Mouse (Mus musculus) midbrain, embryonic 15.5 days (tissue): Measurements from ENCODE around the gene Sost. TPM values are rescaled to one million over a fixed set of nuclear protein-coding genes. Genes with fewer than 3 reads are reported as not detected.

Experiments used
- ATAC-seq: fragments of 200-750 bp; cut with Nextera tagmentation; replicated peaks from 2 replicates; pipeline ENCODE4 v1.8.0; 2017; ENCODE audit warnings: moderate TSS enrichment
- H3K27ac ChIP-seq: fragments of 300-500 bp; sonication (generic); 2 replicates; pipeline ENCODE4 v1.5.1; 2015; ENCODE audit warnings: mild to moderate bottlenecking, inconsistent platforms
- H3K27me3 ChIP-seq: fragments of 300-500 bp; sonication (generic); replicated peaks from 2 replicates; pipeline ENCODE4 v1.6.1; 2015; ENCODE audit warnings: inconsistent platforms
- H3K36me3 ChIP-seq: fragments of 300-500 bp; sonication (generic); replicated peaks from 2 replicates; pipeline ENCODE4 v1.6.1; 2015; ENCODE audit warnings: inconsistent platforms
- H3K4me1 ChIP-seq: fragments of 300-500 bp; sonication (generic); 2 replicates; pipeline ENCODE4 v1.6.1; 2015; ENCODE audit warnings: inconsistent platforms
- H3K4me2 ChIP-seq: fragments of 300-500 bp; sonication (generic); 2 replicates; pipeline ENCODE4 v1.6.1; 2015; ENCODE audit warnings: inconsistent platforms, mild to moderate bottlenecking, moderate library complexity
- H3K4me3 ChIP-seq: fragments of 300-500 bp; sonication (generic); 2 replicates; pipeline ENCODE4 v1.5.1; 2015; ENCODE audit warnings: mild to moderate bottlenecking, inconsistent platforms
- H3K9ac ChIP-seq: fragments of 300-500 bp; sonication (generic); 2 replicates; pipeline ENCODE4 v1.6.1; 2015; ENCODE audit warnings: mild to moderate bottlenecking, inconsistent platforms
- H3K9me3 ChIP-seq: fragments of 300-500 bp; sonication (generic); 2 replicates; pipeline ENCODE4 v1.6.1; 2016; ENCODE audit warnings: inconsistent platforms
- WGBS: fragments of 180-500 bp; shearing (Covaris S2); methylation state at CpG from one replicate; pipeline ENCODE4 v1.1.7; 2015; ENCODE audit warnings: mixed read lengths; 5-methylcytosine and 5-hydroxymethylcytosine counted together
- polyA plus RNA-seq: library from polyadenylated mRNA; unstranded; fragments of >200 nt; fragmentation: Nextera tagmentation; extraction: Ambion mirVana; gene quantifications from 2 replicates; pipeline ENCODE4 v1.2.1, GENCODE M21; 2015

The Sost gene
- polyA plus RNA-seq, 1 experiment from 2014 or later: not detected

DNA sequence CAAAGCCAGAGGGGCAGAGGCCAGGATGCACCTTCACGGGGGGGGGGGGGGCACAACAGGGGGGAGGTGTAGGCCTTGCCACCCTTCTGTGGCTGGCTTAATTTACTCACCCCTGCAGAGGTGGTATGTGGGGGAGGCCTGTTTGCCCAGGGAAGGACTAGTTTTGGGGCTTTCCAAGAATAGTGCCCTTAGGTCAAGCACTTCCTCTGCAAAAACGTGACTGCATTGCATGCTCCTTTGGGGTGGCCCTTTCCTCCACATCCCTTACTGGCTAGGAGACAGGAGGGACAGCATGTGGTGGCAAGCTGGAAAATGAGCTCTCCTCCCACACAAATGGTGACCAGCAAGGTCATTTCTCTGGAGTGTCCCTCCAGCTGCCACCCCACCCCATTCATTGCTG is 1.3 kb downstream of the Sost start:
- Histone ChIP-seq H3K4me2 (no peak overlapping the region), H3K4me3 (no peak overlapping the region), H3K27me3 (peaks cover 62% of the 10 kb centered on the region), H3K4me1 (peaks cover 21% of the 10 kb centered on the region), H3K36me3 (no peaks in the 10 kb centered on the region), H3K9me3 (no peaks in the 10 kb centered on the region), H3K27ac (no peak overlapping the region), H3K9ac (no peak overlapping the region)
- WGBS: 19% methylated on average over 2 of the region's 2 CpGs
- no peak for ATAC-seq

DNA sequence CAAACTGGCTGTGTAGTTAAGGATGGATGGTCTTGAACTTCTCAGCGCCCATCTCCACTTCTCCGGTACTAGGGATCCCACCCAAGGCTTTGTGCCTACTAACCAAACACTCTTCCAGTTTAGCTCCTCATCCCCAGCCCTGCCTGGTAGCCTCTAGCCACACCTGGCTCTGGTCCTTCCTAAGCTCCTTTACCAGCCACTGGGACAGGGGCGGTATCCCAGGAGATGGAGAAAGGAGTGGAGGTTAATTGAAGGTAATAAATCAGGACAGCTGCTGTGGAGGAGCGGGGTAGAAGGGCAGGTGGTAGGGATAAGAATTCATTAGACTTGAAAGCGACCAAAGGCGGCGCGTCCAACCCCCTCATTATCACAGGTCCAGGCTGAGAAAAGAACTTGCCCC is 2.2 kb downstream of the Sost start:
- H3K4me2 ChIP-seq: no peak overlapping the region
- no peak overlapping the region for H3K4me3 ChIP-seq
- ATAC-seq: no peak
- no peak overlapping the region for H3K9ac ChIP-seq
- peaks cover 69% of the 10 kb centered on the region for H3K27me3 ChIP-seq
- 4% methylated on average over 8 of the region's 8 CpGs for WGBS
- no peak overlapping the region for H3K27ac ChIP-seq
- H3K4me1 ChIP-seq: peaks cover 21% of the 10 kb centered on the region
- no peaks in the 10 kb centered on the region for H3K9me3 ChIP-seq
- H3K36me3 ChIP-seq: no peaks in the 10 kb centered on the region

DNA sequence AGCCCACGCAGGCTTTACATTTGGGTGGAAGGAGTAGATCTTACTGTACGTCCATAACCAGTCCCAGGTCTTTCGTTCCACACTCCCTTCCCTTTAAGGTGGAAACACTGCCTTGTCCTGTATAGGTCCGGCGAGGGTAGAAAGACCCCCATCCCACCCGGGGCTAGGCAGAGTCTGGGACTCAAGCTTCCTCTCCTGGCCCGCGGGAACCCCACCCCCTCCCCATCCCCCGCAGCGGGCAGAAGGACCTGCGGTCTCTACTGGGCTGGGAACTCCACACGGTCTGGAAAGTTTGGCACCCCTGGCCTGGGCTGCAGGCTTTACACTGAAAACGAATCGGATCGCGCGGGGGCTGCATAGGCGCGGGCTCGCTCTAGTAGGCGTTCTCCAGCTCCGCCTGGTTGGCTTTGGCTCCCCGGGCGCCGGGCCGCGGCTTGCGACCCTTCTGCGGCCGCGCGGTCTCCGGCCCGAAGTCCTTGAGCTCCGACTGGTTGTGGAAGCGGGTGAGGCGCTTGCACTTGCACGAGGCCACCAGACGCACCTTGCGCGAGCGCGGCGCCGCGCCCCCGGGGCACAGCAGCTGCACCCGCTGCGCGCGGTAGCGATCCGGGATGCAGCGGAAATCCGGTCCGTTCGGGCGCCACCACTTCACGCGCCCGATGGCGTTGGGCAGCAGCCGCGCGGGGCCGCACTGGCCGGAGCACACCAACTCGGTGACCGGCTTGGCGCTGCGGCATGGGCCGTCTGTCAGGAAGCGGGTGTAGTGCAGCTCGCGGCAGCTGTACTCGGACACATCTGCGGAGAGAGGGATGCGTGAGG is 3.1 kb downstream of the Sost start:
- ATAC-seq: peak; percentile 62; the same call in 1 of the 2 replicates
- peaks cover 21% of the 10 kb centered on the region for H3K4me1 ChIP-seq
- no peaks in the 10 kb centered on the region for H3K9me3 ChIP-seq
- no peak overlapping the region for H3K27ac ChIP-seq
- H3K4me2 ChIP-seq: peak overlapping the region; percentile 95
- H3K36me3 ChIP-seq: no peaks in the 10 kb centered on the region
- peak overlapping the region; percentile 53 for H3K4me3 ChIP-seq
- peak overlapping the region; percentile 56 for H3K9ac ChIP-seq
- peaks cover 73% of the 10 kb centered on the region for H3K27me3 ChIP-seq
- under 1% methylated on average over 78 of the region's 78 CpGs for WGBS

DNA sequence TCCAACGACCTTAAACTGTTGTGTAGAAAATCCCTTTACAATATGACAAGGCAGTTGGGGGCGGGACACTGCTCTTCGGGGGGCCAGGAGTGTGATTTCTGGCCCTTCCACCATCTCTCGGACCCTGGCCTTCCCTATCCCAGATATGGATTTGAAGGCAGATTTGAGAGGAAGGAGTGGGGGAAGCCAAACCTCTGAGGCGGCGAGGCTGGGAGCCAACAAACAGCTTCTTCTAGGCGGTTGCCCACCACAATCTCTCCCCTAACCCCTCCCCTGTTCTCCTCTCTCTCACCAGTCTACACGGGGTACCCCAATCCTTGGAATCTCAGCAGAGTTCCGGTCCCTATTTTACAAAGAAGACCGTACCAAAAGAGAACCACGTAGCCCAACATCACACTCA is 3.8 kb downstream of the Sost start:
- Histone ChIP-seq H3K4me1 (peaks cover 21% of the 10 kb centered on the region), H3K27me3 (peaks cover 73% of the 10 kb centered on the region), H3K4me3 (peak overlapping the region; percentile 53), H3K27ac (no peak overlapping the region), H3K9ac (no peak overlapping the region), H3K9me3 (no peaks in the 10 kb centered on the region), H3K36me3 (no peaks in the 10 kb centered on the region), H3K4me2 (peak overlapping the region; percentile 95)
- no peak for ATAC-seq
- WGBS: 4% methylated on average over 11 of the region's 11 CpGs

DNA sequence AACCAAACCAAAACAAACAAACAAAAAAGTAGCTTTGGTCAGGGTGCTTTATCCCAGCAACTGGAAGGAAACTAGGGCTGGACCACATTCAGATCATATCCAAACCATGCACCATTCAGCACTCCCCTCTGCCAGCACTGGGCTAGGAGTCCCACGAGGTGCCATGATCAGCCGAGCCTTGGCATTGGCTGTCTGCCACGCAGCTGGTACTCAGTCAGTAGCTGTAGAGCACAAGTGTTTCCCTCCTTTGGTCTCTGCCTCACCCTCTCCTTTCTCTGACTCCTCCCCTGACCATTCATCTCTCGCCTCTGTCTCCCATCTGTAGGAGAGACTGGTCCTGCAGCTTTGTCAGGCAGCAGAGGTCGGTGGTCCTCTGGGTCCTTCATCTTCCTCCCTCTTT is 9.3 kb downstream of the Sost start:
- 58% methylated on average over 5 of the region's 5 CpGs for WGBS

DNA sequence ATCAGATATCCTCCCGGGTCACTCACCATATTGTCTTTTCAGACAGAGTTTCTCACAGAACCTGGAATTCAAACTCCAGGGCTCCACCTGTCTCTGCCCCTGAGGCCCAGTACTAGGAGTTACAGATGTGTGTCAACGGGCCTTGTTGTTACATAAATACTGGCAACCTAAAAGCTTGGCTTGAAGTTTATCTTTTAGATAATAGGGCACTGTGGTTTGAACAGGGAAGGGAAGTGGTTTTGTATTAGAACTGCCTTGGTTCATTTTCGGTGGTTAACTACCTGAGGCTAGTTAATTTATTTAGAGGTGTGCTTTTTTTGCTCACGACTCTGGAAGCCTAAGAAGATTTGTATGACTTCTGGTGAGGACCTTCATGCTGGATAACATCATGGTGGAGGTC is 13.4 kb downstream of the Sost start:
- peaks cover 9% of the 10 kb centered on the region for H3K4me1 ChIP-seq
- no peaks in the 10 kb centered on the region for H3K9me3 ChIP-seq
- no peaks in the 10 kb centered on the region for H3K36me3 ChIP-seq
- H3K27me3 ChIP-seq: peaks cover 3% of the 10 kb centered on the region
- 84% methylated on average over 4 of the region's 4 CpGs for WGBS
- no peak for ATAC-seq
- no peak overlapping the region for H3K9ac ChIP-seq
- no peak overlapping the region for H3K4me3 ChIP-seq
- H3K27ac ChIP-seq: no peak overlapping the region
- no peak overlapping the region for H3K4me2 ChIP-seq

More for the DNA sequence above, 9.3 kb downstream of the Sost start:
- H3K27me3 ChIP-seq: peaks cover 33% of the 10 kb centered on the region
- no peak overlapping the region for H3K27ac ChIP-seq
- no peak overlapping the region for H3K9ac ChIP-seq
- H3K4me2 ChIP-seq: no peak overlapping the region
- H3K36me3 ChIP-seq: no peaks in the 10 kb centered on the region
- H3K9me3 ChIP-seq: no peaks in the 10 kb centered on the region
- ATAC-seq: no peak
- no peak overlapping the region for H3K4me3 ChIP-seq
- peaks cover 6% of the 10 kb centered on the region for H3K4me1 ChIP-seq

DNA sequence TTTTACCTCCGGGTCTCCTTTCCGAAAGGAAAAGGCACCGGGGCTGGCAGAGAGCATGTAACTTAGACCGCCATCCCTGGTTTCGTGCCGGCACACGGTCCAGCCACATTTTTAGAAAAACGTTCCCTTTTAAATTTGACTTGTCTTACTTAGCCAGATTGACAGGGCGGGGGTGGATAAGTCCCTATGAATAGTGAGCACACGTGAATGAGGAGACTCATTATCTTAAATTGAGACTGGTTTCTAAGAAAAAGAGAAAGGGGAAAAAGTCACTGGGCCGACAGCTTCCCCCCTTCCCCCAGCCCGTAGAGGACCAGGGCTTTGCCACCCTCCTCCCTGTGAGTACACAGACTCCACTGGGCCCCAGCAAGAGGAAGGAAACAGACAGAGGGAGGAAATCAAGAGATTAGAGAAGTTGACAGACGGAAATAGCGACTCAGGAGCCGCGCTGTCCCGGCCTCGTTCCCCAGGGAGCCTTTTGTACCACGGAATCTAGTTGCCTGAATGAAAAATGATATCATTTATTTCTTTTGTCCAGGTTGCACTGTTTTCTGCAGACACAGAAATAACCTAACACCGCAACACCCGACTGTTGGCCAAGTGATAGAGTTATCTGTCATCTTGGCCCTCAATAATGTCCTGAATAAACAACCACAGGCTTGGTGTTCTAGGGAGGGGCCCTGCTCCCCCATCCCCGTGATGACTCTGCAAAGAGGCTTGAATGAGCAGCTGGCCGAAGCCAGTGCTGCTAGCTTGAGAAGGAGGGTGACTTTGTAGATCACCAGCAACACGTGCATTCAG is 14.1 kb downstream of the Sost start:
- H3K27me3 ChIP-seq: peaks cover 3% of the 10 kb centered on the region
- no peak overlapping the region for H3K27ac ChIP-seq
- no peak for ATAC-seq
- WGBS: 18% methylated on average over 24 of the region's 24 CpGs
- no peak overlapping the region for H3K9ac ChIP-seq
- no peaks in the 10 kb centered on the region for H3K9me3 ChIP-seq
- peaks cover 9% of the 10 kb centered on the region for H3K4me1 ChIP-seq
- H3K4me3 ChIP-seq: no peak overlapping the region
- peak overlapping the region; percentile 8; the same call in 1 of the 2 replicates for H3K4me2 ChIP-seq
- H3K36me3 ChIP-seq: no peaks in the 10 kb centered on the region

DNA sequence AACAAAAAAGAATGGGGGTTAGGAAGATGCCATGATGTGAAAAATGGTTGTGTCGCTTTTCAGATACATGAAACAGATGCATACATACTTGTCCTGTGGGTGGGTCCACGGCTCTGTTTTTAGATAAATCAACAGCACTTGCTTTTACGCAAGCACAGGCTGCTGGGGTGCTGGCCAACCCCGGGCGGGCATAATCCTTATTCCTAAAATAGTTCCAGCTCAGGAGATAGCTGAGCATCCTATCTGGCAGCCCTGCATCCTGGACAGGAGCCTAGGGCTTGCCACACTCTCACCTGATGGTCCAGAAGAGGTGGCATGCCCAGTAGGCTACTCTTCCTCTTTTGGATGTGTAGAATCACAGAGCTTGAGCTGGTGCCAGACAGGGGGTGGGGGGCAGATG is 16.8 kb downstream of the Sost start:
- ATAC-seq: no peak
- no peak overlapping the region for H3K27ac ChIP-seq
- no peak overlapping the region for H3K4me3 ChIP-seq
- H3K9ac ChIP-seq: no peak overlapping the region
- peaks cover 9% of the 10 kb centered on the region for H3K4me1 ChIP-seq
- peaks cover 3% of the 10 kb centered on the region for H3K27me3 ChIP-seq
- H3K36me3 ChIP-seq: no peaks in the 10 kb centered on the region
- no peak overlapping the region for H3K4me2 ChIP-seq
- WGBS: 91% methylated on average over 5 of the region's 5 CpGs
- H3K9me3 ChIP-seq: no peaks in the 10 kb centered on the region

DNA sequence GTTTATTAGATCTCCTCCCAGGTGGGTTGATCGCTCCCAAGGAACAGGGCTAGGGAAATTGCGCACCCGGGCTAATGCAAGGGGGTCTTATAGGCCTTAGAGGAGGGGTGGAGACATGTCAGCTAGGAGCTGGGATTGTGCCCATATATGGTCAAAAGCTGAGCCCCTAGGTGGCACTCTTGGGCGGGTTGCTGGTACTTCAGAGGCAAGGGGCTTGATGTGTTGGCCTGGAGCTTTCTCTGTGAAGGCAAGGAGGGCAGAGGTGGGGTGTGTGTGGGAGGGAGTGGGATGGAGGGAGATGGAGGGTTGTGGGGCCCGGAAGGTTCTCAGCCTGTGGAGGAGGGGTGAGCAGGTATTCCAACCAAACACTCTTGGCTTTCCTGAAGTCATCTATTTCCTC is 20.3 kb downstream of the Sost start:
- no peaks in the 10 kb centered on the region for H3K27me3 ChIP-seq
- H3K9me3 ChIP-seq: no peaks in the 10 kb centered on the region
- no peak overlapping the region for H3K4me2 ChIP-seq
- H3K27ac ChIP-seq: no peak overlapping the region
- WGBS: 25% methylated on average over 5 of the region's 5 CpGs
- H3K9ac ChIP-seq: no peak overlapping the region
- no peak for ATAC-seq
- no peak overlapping the region for H3K4me3 ChIP-seq
- H3K36me3 ChIP-seq: no peaks in the 10 kb centered on the region
- H3K4me1 ChIP-seq: no peaks in the 10 kb centered on the region

DNA sequence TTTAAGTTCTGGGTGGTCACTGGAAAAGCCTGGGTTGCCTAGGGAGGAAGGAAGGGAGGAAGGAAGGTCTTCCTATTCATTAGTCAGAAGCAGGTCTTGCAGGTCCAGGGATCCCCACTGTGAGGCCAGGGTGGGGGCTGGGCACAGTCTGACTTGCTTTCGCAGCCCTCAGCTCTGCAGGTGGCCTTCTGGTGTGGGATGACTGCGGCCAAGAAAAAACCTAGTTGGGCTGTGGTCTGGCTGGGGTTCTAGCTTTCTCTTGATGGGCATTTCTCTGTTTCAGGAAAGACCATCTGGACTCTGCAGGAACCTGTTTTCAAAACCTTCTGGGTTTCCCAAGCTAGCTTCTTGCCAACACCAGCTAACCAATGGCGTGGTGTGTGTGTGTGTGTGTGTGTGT is 23.8 kb downstream of the Sost start:
- WGBS: 35% methylated on average over 3 of the region's 3 CpGs
- Histone ChIP-seq H3K4me2 (no peak overlapping the region), H3K9ac (no peak overlapping the region), H3K9me3 (no peaks in the 10 kb centered on the region), H3K4me1 (no peaks in the 10 kb centered on the region), H3K4me3 (no peak overlapping the region), H3K36me3 (no peaks in the 10 kb centered on the region), H3K27me3 (peaks cover 3% of the 10 kb centered on the region), H3K27ac (no peak overlapping the region)
- ATAC-seq: no peak

DNA sequence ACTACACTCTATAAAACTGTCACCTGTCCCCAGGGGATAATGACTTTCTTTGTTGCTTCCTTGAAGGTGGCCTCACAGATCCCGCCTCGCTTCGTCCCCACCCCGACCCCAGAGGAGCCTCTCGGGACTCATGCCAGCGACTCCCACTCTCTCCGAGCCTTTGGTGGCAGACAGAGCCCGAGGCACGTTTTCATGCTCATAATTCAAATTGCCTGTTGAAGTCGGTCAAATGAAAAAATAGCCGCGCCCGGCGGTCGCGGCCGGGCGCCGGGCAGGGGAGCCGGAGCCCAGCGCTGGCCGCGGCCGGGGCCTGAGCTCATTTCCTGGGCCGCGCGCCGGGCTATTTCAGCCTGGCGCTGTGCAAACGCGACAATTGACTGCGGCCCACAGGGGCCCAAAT is 29.7 kb downstream of the Sost start:
- Histone ChIP-seq H3K9ac (peak overlapping the region; percentile 56), H3K27me3 (peaks cover 12% of the 10 kb centered on the region), H3K4me1 (peaks cover 12% of the 10 kb centered on the region), H3K4me2 (peak overlapping the region; percentile 81), H3K27ac (peak overlapping the region; percentile 67), H3K9me3 (no peaks in the 10 kb centered on the region), H3K36me3 (no peaks in the 10 kb centered on the region), H3K4me3 (peak overlapping the region; percentile 41)
- under 1% methylated on average over 29 of the region's 32 CpGs for WGBS
- ATAC-seq: no peak

DNA sequence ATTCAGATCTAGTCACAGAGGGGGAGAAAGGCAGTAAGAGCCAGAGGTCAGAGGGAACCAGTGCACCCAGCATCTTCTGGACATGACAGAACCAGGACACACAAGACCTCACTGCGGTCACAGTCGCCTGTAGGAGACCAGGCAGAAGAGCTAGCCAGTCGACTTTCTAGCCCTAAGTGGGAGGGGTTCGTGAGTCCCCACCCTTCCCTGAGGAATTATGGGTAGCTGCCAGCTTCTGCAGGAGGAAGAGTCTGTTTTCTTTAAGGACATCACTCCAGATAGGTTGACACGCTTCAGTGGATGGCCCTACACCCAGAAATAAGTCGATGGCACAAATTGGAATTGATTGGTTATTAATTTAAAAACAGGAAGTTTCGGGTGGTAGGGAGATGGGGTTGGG is 30.4 kb downstream of the Sost start:
- WGBS: 39% methylated on average over 7 of the region's 7 CpGs
- H3K4me2 ChIP-seq: peak overlapping the region; percentile 81; the same call in 1 of the 2 replicates

More for the DNA sequence above, 30.4 kb downstream of the Sost start:
- no peaks in the 10 kb centered on the region for H3K36me3 ChIP-seq
- H3K4me1 ChIP-seq: peaks cover 12% of the 10 kb centered on the region
- ATAC-seq: no peak
- H3K9me3 ChIP-seq: no peaks in the 10 kb centered on the region
- H3K27me3 ChIP-seq: peaks cover 12% of the 10 kb centered on the region
- H3K27ac ChIP-seq: no peak overlapping the region
- H3K9ac ChIP-seq: no peak overlapping the region
- no peak overlapping the region for H3K4me3 ChIP-seq
